8 mouse cellular contexts compared by ENCODE assay signal in the genomic region with DNA sequence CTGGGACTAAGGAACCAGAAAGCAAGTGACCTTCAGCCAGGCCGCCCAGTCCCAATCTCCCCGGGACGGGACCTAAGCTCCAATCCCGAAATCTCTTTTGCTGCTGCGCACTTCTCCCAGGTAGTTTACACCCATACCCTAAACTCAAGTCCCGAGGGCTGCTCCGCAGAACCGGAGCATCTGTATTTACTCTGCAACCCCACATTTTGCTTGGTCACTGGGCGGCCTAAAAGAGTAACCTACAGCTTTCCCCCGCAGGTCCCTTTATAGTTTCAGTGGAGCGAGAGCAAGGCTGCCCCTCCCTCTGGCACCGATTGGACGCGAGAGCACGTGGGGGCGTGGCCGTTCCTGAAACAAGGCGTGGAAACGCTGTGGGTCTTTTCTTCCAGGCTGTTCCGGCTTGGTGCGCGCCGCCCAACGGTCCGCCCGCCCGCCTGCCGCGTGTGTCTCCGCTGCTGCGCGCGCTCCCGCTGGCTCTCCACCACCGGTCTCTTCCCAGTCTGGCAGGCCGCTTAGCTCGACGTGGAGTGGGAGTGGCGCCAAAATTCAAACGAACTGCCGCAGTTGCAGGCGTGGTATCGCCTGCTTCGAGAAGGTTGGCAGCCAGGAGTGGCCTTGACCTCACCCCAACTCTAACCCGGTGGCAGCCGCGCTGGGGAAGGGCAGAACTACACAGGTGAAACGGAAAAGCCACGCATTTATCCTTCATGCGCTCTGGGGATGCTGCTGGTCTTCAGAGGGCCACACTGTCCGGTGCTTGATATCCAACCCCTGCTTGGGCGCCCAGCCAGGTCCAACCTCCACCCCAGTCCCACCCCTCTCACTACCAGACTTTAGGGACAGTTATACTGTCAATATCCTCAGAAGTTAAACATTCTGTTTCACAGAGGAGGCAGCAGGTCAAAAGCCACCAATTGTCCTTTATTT. TPM values are rescaled to one million over a fixed set of nuclear protein-coding genes. Genes with fewer than 3 reads are reported as not detected.
DNase-seq lines count a peak whose midpoint lies in the region; ATAC-seq lines count a peak whose summit lies in the region.
"Not testable (repeated sequence)": the region's sequence is repeated elsewhere in the genome, so short reads cannot be mapped to it uniquely, and the experiment has no call there.

No protein-coding gene starts in this region.

- WGBS in heart, embryonic 12.5 days = 2% methylated on average over 52 of the region's 52 CpGs
- 1% methylated on average over 43 of the region's 52 CpGs for WGBS in kidney, embryonic 16.5 days

- peak; percentile 98 for ATAC-seq in heart, embryonic 12.5 days (ENCODE audit: insufficient number of reproducible peaks, low FRiP score)
- peak; percentile 98 for ATAC-seq in kidney, embryonic 16.5 days (ENCODE audit: low FRiP score, low TSS enrichment)

- H3K36me3 ChIP-seq in erythroblast, embryonic 14.5 days (ENCODE audit: control insufficient read depth); heart, embryonic 12.5 days; kidney, embryonic 16.5 days (ENCODE audit: insufficient read depth, low read length): not testable (repeated sequence)

- H3K27ac ChIP-seq in heart, embryonic 12.5 days (ENCODE audit: poor library complexity, severe bottlenecking); kidney, embryonic 16.5 days (ENCODE audit: low read length): not testable (repeated sequence)

- peak overlapping the region; percentile 41 for H3K4me3 ChIP-seq in erythroblast, embryonic 14.5 days (replicated peaks)
- peak overlapping the region; percentile 56 for H3K4me3 ChIP-seq in heart, embryonic 12.5 days
- peak overlapping the region; percentile 48 for H3K4me3 ChIP-seq in kidney, embryonic 16.5 days (ENCODE audit: low read length)

- not testable (repeated sequence) for H3K4me1 ChIP-seq in erythroblast, embryonic 14.5 days (ENCODE audit: control insufficient read depth); heart, embryonic 12.5 days (replicated peaks); kidney, embryonic 16.5 days (ENCODE audit: insufficient read depth, low read length)

- H3K27me3 ChIP-seq in erythroblast, embryonic 14.5 days (ENCODE audit: control insufficient read depth); heart, embryonic 12.5 days (replicated peaks); kidney, embryonic 16.5 days (ENCODE audit: insufficient read depth, low read length): not testable (repeated sequence)

- peak overlapping the region; percentile 64 for H3K9ac ChIP-seq in heart, embryonic 12.5 days
- H3K9ac ChIP-seq in kidney, embryonic 16.5 days (replicated peaks; ENCODE audit: low read length) = peak overlapping the region; percentile 61

- peak overlapping the region; percentile 81 for H3K4me2 ChIP-seq in heart, embryonic 12.5 days
- H3K4me2 ChIP-seq in kidney, embryonic 16.5 days (replicated peaks; ENCODE audit: low read depth, low read length) = peak overlapping the region; percentile 68

- peak; percentile 77 for DNase-seq in CD4-positive, CD25-positive, alpha-beta regulatory T cell, adult 2 months (ENCODE audit: low read depth, low spot score)
- peak; percentile 66 for DNase-seq in brain, embryonic 18.5 days (ENCODE audit: low read depth, low spot score)
- DNase-seq in liver = peak; percentile 87
- DNase-seq in monocyte, adult 2 months (ENCODE audit: low read depth in 1 of 2, low spot score in 2 of 2) = peak; percentile 59 to 68
- peak; percentile 51 to 59 for DNase-seq in spleen, postnatal 14 days (ENCODE audit: low spot score in 2 of 2)

- not testable (repeated sequence) for H3K9me3 ChIP-seq in erythroblast, embryonic 14.5 days (ENCODE audit: control insufficient read depth, low read length); heart, embryonic 12.5 days (replicated peaks); kidney, embryonic 16.5 days (ENCODE audit: low read length)

RNA-seq across cellular contexts. Expression of a gene that starts 19.9 kb away (rescaled TPM):
- polyA plus RNA-seq in erythroblast, embryonic 14.5 days (2012) = not detected in 2 replicates
- 0.10 TPM in 1 of 2 replicates, not detected in the other for polyA plus RNA-seq in heart, embryonic 12.5 days (2016; fragmentation: Nextera tagmentation; extraction: Ambion mirVana)
- polyA plus RNA-seq in kidney, embryonic 16.5 days (2015; fragmentation: Nextera tagmentation; extraction: Ambion mirVana) = 0.12 and 0.35 TPM in 2 replicates
